Mouse (Mus musculus): ENCODE measurements around the gene Slc35g2.

DNA sequence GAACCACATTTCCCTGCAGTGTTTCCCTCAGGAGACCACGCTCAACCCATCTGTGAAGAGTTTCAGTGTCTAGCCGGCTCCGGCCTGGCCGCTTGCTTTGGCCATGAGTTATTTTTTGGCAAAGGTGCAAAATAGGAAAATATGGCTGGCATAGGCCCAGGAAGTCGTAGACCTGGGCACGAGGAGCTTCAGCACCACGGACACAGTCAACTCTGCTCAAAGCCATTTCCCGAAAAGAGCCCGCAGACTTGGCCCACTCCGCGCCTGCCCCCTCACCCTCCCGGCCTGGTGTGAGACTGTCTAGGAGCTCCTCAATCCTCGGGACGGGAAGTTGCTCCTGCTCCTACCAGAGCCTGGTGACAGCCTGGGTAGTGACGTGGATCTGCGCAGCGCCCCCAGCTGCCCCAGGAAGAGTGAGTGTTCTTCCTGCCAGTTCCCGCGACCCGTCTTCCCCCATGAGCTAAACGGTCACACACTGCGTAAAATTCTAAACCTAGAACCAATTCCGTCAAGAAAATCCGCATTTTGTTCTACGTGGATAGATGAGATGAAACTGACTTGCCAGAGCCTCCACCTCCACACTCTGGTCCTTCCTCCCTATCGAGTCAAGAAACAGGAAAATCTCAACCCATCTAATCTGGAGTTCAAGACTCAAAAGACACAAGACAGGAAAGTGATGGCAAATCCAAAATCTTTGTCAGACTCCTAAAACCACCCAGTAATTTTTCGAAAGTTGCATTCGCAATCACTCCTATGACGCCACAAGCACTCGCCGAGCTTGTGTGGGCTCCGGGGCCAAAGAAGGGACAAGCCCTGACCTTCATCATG is 878 bp downstream of the Slc35g2 start:
- peak; percentile 34 for TF ChIP-seq CTCF (IDR thresholded peaks at IDR 0.05; ENCODE audit: low read depth)
- TF ChIP-seq EP300 (IDR thresholded peaks at IDR 0.05; ENCODE audit: low read depth) = no peak

All from heart, postnatal 0 days (tissue).